Mouse (Mus musculus) MEL (cell line): Measurements from ENCODE around the gene Cdk17. TPM values are rescaled to one million over a fixed set of nuclear protein-coding genes. Genes with fewer than 3 reads are reported as not detected.

Experiments used
- DNase-seq: peaks from one replicate; pipeline ENCODE4 v3.0.0; 2011; ENCODE audit warnings: low read depth, low spot score
- H3K27ac ChIP-seq: 2 replicates; pipeline ENCODE4 v1.5.1; 2012; ENCODE audit warnings: low read depth, mild to moderate bottlenecking, control low read depth, low read length, moderate library complexity; ENCODE audit not compliant: control insufficient read depth
- H3K27me3 ChIP-seq, 2 experiments: fragments of 150-350 bp in 1 of 2; sonication (generic) in 1 of 2; 2 replicates each; pipeline ENCODE4 v1.6.1; 2012; ENCODE audit warnings: low read length in 2 of 2, mild to moderate bottlenecking in 2 of 2, improper control_type of control experiment in 1 of 2, moderate library complexity in 1 of 2; ENCODE audit not compliant: insufficient read depth in 2 of 2, control insufficient read depth in 1 of 2
- H3K36me3 ChIP-seq, 2 experiments: 2 replicates each; pipeline ENCODE4 v1.6.1; 2012 to 2014; ENCODE audit warnings: low read length in 2 of 2, improper control_type of control experiment in 1 of 2, inconsistent platforms in 1 of 2, mild to moderate bottlenecking in 1 of 2; ENCODE audit not compliant: insufficient read depth in 2 of 2, control insufficient read depth in 1 of 2
- H3K4me1 ChIP-seq, 2 experiments: fragments of 150-350 bp in 1 of 2; sonication (generic) in 1 of 2; 2 replicates each; pipeline ENCODE4 v1.6.1; 2012; ENCODE audit warnings: low read length in 2 of 2, improper control_type of control experiment in 1 of 2, mild to moderate bottlenecking in 1 of 2; ENCODE audit not compliant: insufficient read depth in 2 of 2, control insufficient read depth in 1 of 2
- H3K4me3 ChIP-seq, 2 experiments: fragments of 150-350 bp in 1 of 2; sonication (generic) in 1 of 2; 2 replicates each; pipeline ENCODE4 v1.5.1; 2012; ENCODE audit warnings: low read depth in 2 of 2, low read length in 2 of 2, mild to moderate bottlenecking in 2 of 2, moderate library complexity in 2 of 2, control low read depth in 1 of 2, improper control_type of control experiment in 1 of 2; ENCODE audit not compliant: control insufficient read depth in 1 of 2, insufficient read depth in 1 of 2
- H3K79me2 ChIP-seq: 2 replicates; pipeline ENCODE4 v1.6.1; 2012; ENCODE audit warnings: mild to moderate bottlenecking, low read length, moderate library complexity; ENCODE audit not compliant: control insufficient read depth, poor library complexity, insufficient read depth
- H3K9ac ChIP-seq: 2 replicates; pipeline ENCODE4 v1.6.1; 2012; ENCODE audit warnings: low read depth, mild to moderate bottlenecking, control low read depth, low read length, moderate library complexity; ENCODE audit not compliant: control insufficient read depth, poor library complexity, severe bottlenecking
- H3K9me3 ChIP-seq: fragments of 150-350 bp; sonication (generic); replicated peaks from 2 replicates; pipeline ENCODE4 v1.6.1; 2012; ENCODE audit warnings: mild to moderate bottlenecking, low read length, improper control_type of control experiment, moderate library complexity; ENCODE audit not compliant: insufficient read depth
- BHLHE40 ChIP-seq: IDR thresholded peaks from 2 replicates; pipeline ENCODE4 v1.6.1; 2012; ENCODE audit warnings: low read depth, mild to moderate bottlenecking, inconsistent platforms, low read length, improper control_type of control experiment, borderline replicate concordance
- CHD1 ChIP-seq: IDR thresholded peaks from 2 replicates; pipeline ENCODE4 v1.6.1; 2012; ENCODE audit warnings: low read depth, mild to moderate bottlenecking, inconsistent platforms, low read length, improper control_type of control experiment
- CTCF ChIP-seq, 3 experiments: IDR thresholded peaks in 2 of 3; conservative IDR thresholded peaks in 1 of 3; 2 replicates each; pipeline ENCODE4 v1.5.1; 2011 to 2012; ENCODE audit warnings: low read length in 3 of 3, low read depth in 2 of 3, mild to moderate bottlenecking in 2 of 3, improper control_type of control experiment in 1 of 3, inconsistent platforms in 1 of 3, mixed read lengths in 1 of 3, moderate library complexity in 1 of 3; ENCODE audit not compliant: control insufficient read depth in 1 of 3, insufficient read depth in 1 of 3, poor library complexity in 1 of 3, severe bottlenecking in 1 of 3
- ETS1 ChIP-seq: IDR thresholded peaks from 2 replicates; pipeline ENCODE4 v1.6.1; 2012; ENCODE audit warnings: low read depth, mild to moderate bottlenecking, inconsistent platforms, low read length, improper control_type of control experiment, moderate library complexity
- HCFC1 ChIP-seq: IDR thresholded peaks from 2 replicates; pipeline ENCODE4 v1.6.1; 2012; ENCODE audit warnings: low read depth, mild to moderate bottlenecking, inconsistent platforms, low read length, improper control_type of control experiment, moderate library complexity
- MAX ChIP-seq: IDR thresholded peaks from 2 replicates; pipeline ENCODE4 v1.6.1; 2011; ENCODE audit warnings: low read length, improper control_type of control experiment
- MAZ ChIP-seq: IDR thresholded peaks from 2 replicates; pipeline ENCODE4 v1.6.1; 2012; ENCODE audit warnings: low read depth, mild to moderate bottlenecking, inconsistent platforms, low read length, improper control_type of control experiment
- MYC ChIP-seq: IDR thresholded peaks from 2 replicates; pipeline ENCODE4 v1.6.1; 2011; ENCODE audit warnings: low read depth, mild to moderate bottlenecking, low read length, improper control_type of control experiment, moderate library complexity
- NELFE ChIP-seq: IDR thresholded peaks from 2 replicates; pipeline ENCODE4 v1.6.1; 2011; ENCODE audit warnings: low read depth, low read length, improper control_type of control experiment
- SMC3 ChIP-seq: IDR thresholded peaks from 2 replicates; pipeline ENCODE4 v1.6.1; 2011; ENCODE audit warnings: low read depth, low read length, improper control_type of control experiment
- TAL1 ChIP-seq: IDR thresholded peaks from 2 replicates; pipeline ENCODE4 v1.6.1; 2012; ENCODE audit warnings: mild to moderate bottlenecking, inconsistent platforms, low read length, moderate library complexity, mixed read lengths
- TBP ChIP-seq: IDR thresholded peaks from 2 replicates; pipeline ENCODE4 v1.8.0; 2011; ENCODE audit warnings: low read depth, low read length, improper control_type of control experiment
- TCF12 ChIP-seq: IDR thresholded peaks from 2 replicates; pipeline ENCODE4 v1.6.1; 2014; ENCODE audit warnings: low read depth, mild to moderate bottlenecking, inconsistent platforms, low read length, improper control_type of control experiment, moderate library complexity
- USF1 ChIP-seq: IDR thresholded peaks from 2 replicates; pipeline ENCODE4 v1.6.1; 2014; ENCODE audit warnings: low read depth, mild to moderate bottlenecking, inconsistent platforms, low read length, improper control_type of control experiment, moderate library complexity
- ZMIZ1 ChIP-seq: IDR thresholded peaks from 2 replicates; pipeline ENCODE4 v1.6.1; 2012; ENCODE audit warnings: low read depth, mild to moderate bottlenecking, inconsistent platforms, low read length, improper control_type of control experiment, moderate library complexity
- ZNF384 ChIP-seq: IDR thresholded peaks from 2 replicates; pipeline ENCODE4 v1.6.1; 2012; ENCODE audit warnings: low read depth, mild to moderate bottlenecking, inconsistent platforms, low read length, improper control_type of control experiment
- polyA plus RNA-seq, 2 experiments: library from polyadenylated mRNA; stranded (reverse) in 1 of 2; unstranded in 1 of 2; fragments of >175 nt in 1 of 2; fragments of >200 nt in 1 of 2; gene quantifications; 2 replicates each; pipeline versions ENCODE4 v1.2.1 to v1.2.4; 2012; ENCODE audit warnings: low replicate concordance in 2 of 2, low read depth in 1 of 2; ENCODE audit not compliant: insufficient read length in 2 of 2, insufficient read depth in 1 of 2, missing spikeins in 1 of 2
- total RNA-seq: library from RNA; depleted of rRNA; stranded (reverse); fragments of 300-350 nt; gene quantifications from 2 replicates; pipeline ENCODE4 v1.2.3, GENCODE M21; 2012

The Cdk17 gene
- total and polyA plus RNA-seq, 3 experiments = 25.6 to 155 (median 32.9) TPM

- Histone ChIP-seq H3K27me3 (no peaks in the 10 kb centered on the region), H3K4me1 (no peaks in the 10 kb centered on the region), H3K36me3 (no peaks in the 10 kb centered on the region), H3K9ac (no peak overlapping the region), H3K27ac (no peak overlapping the region), H3K9me3 (no peaks in the 10 kb centered on the region), H3K79me2 (no peaks in the 10 kb centered on the region), H3K4me3 (no peak overlapping the region)
- no peak for DNase-seq
- no peak for TF ChIP-seq ETS1
- no peak for TF ChIP-seq MAX
- no peak for TF ChIP-seq ZNF384
- TF ChIP-seq ZMIZ1 = no peak
- TF ChIP-seq TCF12 = no peak
- no peak for TF ChIP-seq CHD1
- TF ChIP-seq, all 39 proteins: peak for 0
Measured at GRCm38 (mm10) chr10:93298208-93298607, 137.5 kb downstream of the Cdk17 start.

DNA sequence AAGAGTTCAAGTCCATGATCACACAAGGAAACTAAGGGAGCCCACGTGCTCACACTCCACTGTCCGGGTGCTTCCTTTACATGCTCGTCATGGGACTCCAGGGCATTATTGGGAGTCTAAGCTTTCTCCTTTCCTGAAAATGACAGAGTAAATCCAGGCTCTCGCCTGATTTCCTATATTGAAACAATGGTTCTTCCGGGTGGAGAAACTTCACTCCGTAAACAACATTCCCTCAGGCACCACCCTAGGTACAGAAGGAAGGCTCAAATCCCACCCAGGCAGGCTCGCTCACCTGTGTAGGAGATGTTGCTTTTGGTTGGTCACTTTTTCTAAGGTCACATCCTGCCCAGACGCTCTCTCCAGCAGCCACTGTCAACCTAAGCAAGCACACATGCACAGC lies 141.2 kb downstream of the Cdk17 start:
- DNase-seq = no peak
- no peak overlapping the region for H3K9ac ChIP-seq
- H3K27me3 ChIP-seq = no peaks in the 10 kb centered on the region
- no peaks in the 10 kb centered on the region for H3K79me2 ChIP-seq
- no peaks in the 10 kb centered on the region for H3K36me3 ChIP-seq
- no peak overlapping the region for H3K4me3 ChIP-seq
- H3K4me1 ChIP-seq = no peaks in the 10 kb centered on the region
- no peaks in the 10 kb centered on the region for H3K9me3 ChIP-seq
- TF ChIP-seq SMC3 (no peak), NELFE (no peak), MAX (no peak), CTCF (IDR thresholded peaks at IDR 0.05 in 2 of 3, conservative IDR thresholded peaks at IDR 0.05 in 1 of 3; ENCODE audit: control insufficient read depth in 1 of 3, insufficient read depth in 1 of 3, low read depth in 2 of 3, low read length in 3 of 3, poor library complexity in 1 of 3, severe bottlenecking in 1 of 3) (no peak), MAZ (no peak), MYC (no peak), TAL1 (no peak), BHLHE40 (no peak), ETS1 (no peak), TBP (no peak), HCFC1 (no peak), USF1 (no peak)
- no peak overlapping the region for H3K27ac ChIP-seq

- H3K4me3 ChIP-seq = no peak overlapping the region
- TF ChIP-seq CTCF (IDR thresholded peaks at IDR 0.05 in 2 of 3, conservative IDR thresholded peaks at IDR 0.05 in 1 of 3; ENCODE audit: control insufficient read depth in 1 of 3, insufficient read depth in 1 of 3, low read depth in 2 of 3, low read length in 3 of 3, poor library complexity in 1 of 3, severe bottlenecking in 1 of 3) = no peak
- TF ChIP-seq TCF12 = no peak
- no peaks in the 10 kb centered on the region for H3K9me3 ChIP-seq
- no peak overlapping the region for H3K9ac ChIP-seq
- no peaks in the 10 kb centered on the region for H3K36me3 ChIP-seq
- no peak overlapping the region for H3K27ac ChIP-seq
- H3K79me2 ChIP-seq = no peaks in the 10 kb centered on the region
- H3K27me3 ChIP-seq = no peaks in the 10 kb centered on the region
- no peaks in the 10 kb centered on the region for H3K4me1 ChIP-seq
- no peak for DNase-seq
Measured at GRCm38 (mm10) chr10:93303231-93303630, 142.6 kb downstream of the Cdk17 start.
